Mouse (Mus musculus) B cell, adult 62 days (primary cell): ENCODE data around the gene Tram2. TPM values are rescaled to one million over a fixed set of nuclear protein-coding genes. Genes with fewer than 3 reads are reported as not detected.

Experiments
- total RNA-seq: library from RNA; stranded (reverse); gene quantifications from 4 replicates; pipeline ENCODE4 v1.2.4, GENCODE M21; 2023

Gene Tram2
- total RNA-seq = 16.5 to 20.8 TPM (median 17.2 TPM) in 4 replicates

GRCm38 (mm10) chr1:21079217-21079773 lies at the start of gene Tram2:
TSS of gene Tram2 (minus strand) at chr1:21079229.

GRCm38 (mm10) chr1:20951300-20951763 lies 127.7 kb downstream of the Tram2 start, which contains the start of gene Efhc1:
TSS of gene Efhc1 (plus strand) at chr1:20951626.

Other genes starting within 250 kb of the Tram2 start
- gene Paqr8, start 188.6 kb downstream of the Tram2 start, total RNA-seq = 1.9 to 2.9 TPM (median 2.5 TPM) in 4 replicates
- gene Efhc1, start 127.6 kb downstream of the Tram2 start, total RNA-seq = 0.63 to 0.85 TPM (median 0.74 TPM) in 4 replicates
- 0.47 to 1.3 TPM (median 1.1 TPM) in 4 replicates for gene Tmem14a, start 139.3 kb upstream of the Tram2 start, total RNA-seq
- gene Gsta3, start 161.4 kb upstream of the Tram2 start, total RNA-seq = not detected in 4 replicates